Mouse (Mus musculus) thymus, adult 18-20 months (tissue): ENCODE data around the gene Gar1.

Source experiments
- DNase-seq, 2 experiments: peaks; one replicate each; pipeline ENCODE4 v3.0.0; 2022; ENCODE audit warnings: mixed read lengths in 2 of 2

Gar1 gene

GRCm38 (mm10) chr3:129799011-129799410 is 32.2 kb downstream of the Gar1 start:
- no peak for DNase-seq

- no peak for DNase-seq
These were observed 32.6 kb downstream of the Gar1 start for GRCm38 (mm10) chr3:129798551-129798950.

GRCm38 (mm10) chr3:129797341-129797740 is 33.9 kb downstream of the Gar1 start:
- DNase-seq = no peak

DNA sequence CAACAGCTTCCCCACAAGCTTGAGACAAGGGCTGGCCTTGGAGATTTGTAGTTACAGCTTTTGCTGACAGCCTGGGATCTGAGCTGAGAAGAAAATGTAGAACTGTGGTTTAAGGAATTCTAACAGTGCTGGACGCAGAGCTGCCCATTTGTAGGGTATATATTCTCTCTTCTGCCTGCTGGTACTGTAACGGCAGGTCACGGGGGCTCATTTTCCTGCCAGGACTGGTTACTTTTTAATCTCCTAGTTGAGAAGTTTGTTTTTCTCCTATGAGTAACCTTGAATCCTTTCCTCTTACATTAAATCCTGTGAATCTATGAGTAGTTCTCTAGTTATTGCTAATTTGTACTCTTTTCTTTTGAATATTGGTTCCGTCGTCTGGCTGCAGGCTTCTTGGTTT is 37.4 kb downstream of the Gar1 start:
- DNase-seq = no peak

DNA sequence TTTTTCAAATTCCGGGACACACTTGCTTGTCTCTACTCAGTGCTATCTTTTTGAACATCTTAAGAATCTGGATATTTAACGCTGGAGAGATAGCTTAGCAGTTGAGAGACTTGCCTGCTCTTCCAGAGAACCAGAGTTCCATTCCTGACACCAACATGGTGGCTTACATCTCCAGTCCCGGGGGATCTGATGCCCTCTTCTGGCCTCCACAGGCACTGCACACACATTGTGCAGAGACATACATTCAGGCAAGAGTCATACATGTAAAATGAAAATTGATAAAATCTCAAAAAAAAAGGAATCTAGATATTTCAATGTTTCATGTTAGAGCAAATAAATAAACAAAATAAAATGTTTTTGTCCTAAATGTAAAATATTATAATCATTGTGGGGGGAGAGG is 48.5 kb downstream of the Gar1 start:
- no peak for DNase-seq

DNA sequence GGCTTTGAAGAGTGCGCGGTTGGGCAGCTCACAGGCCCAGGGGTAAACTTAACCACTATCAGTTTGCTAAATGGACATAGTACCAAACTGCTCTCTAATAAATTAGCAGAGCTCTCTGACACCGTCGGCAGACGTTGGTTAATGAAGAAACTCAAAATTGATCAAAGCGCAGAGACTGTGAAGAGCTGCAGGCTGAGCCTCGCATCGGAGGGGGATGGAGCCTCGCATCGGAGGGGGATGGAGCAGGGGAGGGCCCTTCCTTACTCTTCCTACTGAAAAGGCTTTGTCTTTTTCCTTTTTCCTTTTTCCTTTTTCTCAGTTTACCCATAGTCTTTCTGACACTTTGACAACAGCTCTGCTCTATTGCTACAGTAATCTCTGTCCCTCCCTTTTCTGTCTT is 49.8 kb downstream of the Gar1 start:
- DNase-seq = no peak
